Mouse (Mus musculus): ENCODE measurements around the gene Actn2. TPM values are rescaled to one million over a fixed set of nuclear protein-coding genes. Genes with fewer than 3 reads are reported as not detected.

Gene Actn2
- total RNA-seq (2023), result not detected in 4 replicates

DNA sequence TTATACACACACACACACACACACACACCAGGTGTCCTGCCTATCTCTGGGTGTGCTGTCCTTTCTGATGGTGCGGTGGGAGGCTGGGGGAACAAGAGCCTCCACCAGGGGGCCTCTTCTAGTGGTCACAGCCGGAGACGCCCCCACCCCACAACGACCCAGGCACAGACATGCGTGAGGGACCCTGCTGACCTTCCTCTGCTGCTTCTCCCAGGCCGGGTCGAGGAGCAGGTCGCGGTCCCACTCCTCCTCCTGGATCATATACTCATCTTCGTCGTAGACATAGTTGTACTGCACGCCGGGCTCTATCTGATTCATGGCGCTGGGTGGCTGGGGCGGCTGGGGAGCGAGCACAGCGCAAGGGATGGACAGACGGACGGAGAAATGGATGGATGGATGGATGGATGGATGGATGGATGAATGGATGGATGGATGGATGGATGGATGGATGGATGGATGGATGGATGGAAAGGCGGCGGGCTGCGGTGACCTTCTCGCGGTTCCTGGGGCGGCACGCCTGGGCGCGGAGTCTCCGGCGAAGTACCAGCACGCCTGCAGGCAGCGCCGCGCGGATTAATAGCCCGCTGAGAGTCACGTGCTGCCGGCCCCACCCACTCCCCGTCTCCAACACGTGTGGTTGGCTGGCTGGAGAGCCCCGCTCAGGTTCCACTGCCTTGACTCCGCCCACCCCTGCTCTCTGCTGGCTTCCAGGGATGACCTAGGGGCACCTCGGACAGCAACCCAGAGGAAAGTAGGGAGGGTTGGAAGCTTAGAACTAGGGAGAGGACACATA is at the start of gene Actn2:
Gene Actn2, minus strand, starts transcription at position 578 of the 793 bp plus-strand sequence.

GRCm38 (mm10) chr13:12257391-12258380 is 82.9 kb downstream of the Actn2 start, which contains the start of gene Mtr:
Mtr (minus strand) TSS chr13:12258113.

Other genes starting within 250 kb of the Actn2 start
- gene Ryr2, start 233.8 kb downstream of the Actn2 start, total RNA-seq (2023), result 4.5 to 5.1 TPM (median 4.6 TPM) in 4 replicates
- gene Mtr, start 82.6 kb downstream of the Actn2 start, total RNA-seq (2023), result 36.6 to 40.3 TPM (median 39.8 TPM) in 4 replicates
- gene Heatr1, start 54.3 kb upstream of the Actn2 start, total RNA-seq (2023), result 89.6 to 111 TPM (median 98.4 TPM) in 4 replicates
- 178 to 187 TPM (median 180 TPM) in 4 replicates for gene Lgals8, start 124.2 kb upstream of the Actn2 start, total RNA-seq (2023)
- 21.7 to 23.5 TPM (median 22.4 TPM) in 4 replicates for gene Edaradd, start 179.7 kb upstream of the Actn2 start, total RNA-seq (2023)
- 108 to 114 TPM (median 112 TPM) in 4 replicates for gene Ero1lb, start 225.1 kb upstream of the Actn2 start, total RNA-seq (2023)

Data from B cell, adult 62 days (primary cell).